Mouse (Mus musculus): ENCODE measurements around the gene Gm7356. TPM values are rescaled to one million over a fixed set of nuclear protein-coding genes. Genes with fewer than 3 reads are reported as not detected.

Gm7356 gene
- total RNA-seq (2023): not detected

GRCm38 (mm10) chr17:14003604-14004003 is at the start of gene Gm7356:
TSS of gene Gm7356 (minus strand) at chr17:14003704.

Other genes starting within 250 kb of the Gm7356 start
- 3.8 TPM for gene Afdn, start 243.2 kb downstream of the Gm7356 start, total RNA-seq (2023)
- not detected for gene Tcte2, start 241.9 kb downstream of the Gm7356 start, total RNA-seq (2023)
- not detected for gene Gm7168, start 55.3 kb downstream of the Gm7356 start, total RNA-seq (2023)
- not detected for gene Gm7358, start 55.8 kb upstream of the Gm7356 start, total RNA-seq (2023)
- not detected for gene Dact2, start 200.6 kb upstream of the Gm7356 start, total RNA-seq (2023)